Comparison of ENCODE assay signal across 26 mouse cellular contexts in the genomic region with DNA sequence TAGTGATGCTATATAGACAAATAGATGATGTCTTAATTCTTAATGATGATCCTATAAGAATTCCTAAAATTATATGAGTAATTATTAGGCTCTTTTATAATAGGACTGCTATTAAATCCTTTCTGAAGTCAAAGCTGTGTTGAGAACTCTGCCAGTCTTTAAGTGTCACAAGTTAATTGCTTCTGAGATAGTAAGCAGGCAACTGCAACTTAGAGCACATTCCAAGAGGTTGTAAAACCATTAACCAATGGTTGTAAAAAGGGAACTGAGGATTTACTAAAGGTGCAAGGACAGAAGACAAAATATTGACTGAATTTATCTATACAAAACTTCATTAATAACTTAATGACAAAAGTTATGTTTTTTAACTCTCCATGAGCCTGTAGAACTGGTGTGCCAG. TPM values are rescaled to one million over a fixed set of nuclear protein-coding genes. Genes with fewer than 3 reads are reported as not detected.
"Had no signal": no experiment of that assay in that cellular context is flagged by ENCODE, and none has a peak within 500 bp of the region (broad histone marks: within the 10 kb centered on the region; RNA-seq: fewer than 3 reads in every experiment).

No protein-coding gene starts in this region.

- H3K36me3 ChIP-seq: limb, embryonic 10.5 days; limb, embryonic 12.5 days; limb, embryonic 13.5 days; limb, embryonic 15.5 days; liver, embryonic 12.5 days; liver, embryonic 13.5 days; liver, embryonic 15.5 days; lung, embryonic 15.5 days; midbrain, embryonic 10.5 days; midbrain, embryonic 12.5 days; midbrain, embryonic 13.5 days; midbrain, embryonic 15.5 days; neural tube, embryonic 12.5 days had no signal

- H3K9me3 ChIP-seq: limb, embryonic 10.5 days; limb, embryonic 12.5 days; limb, embryonic 13.5 days; limb, embryonic 15.5 days; liver, embryonic 12.5 days; liver, embryonic 13.5 days; liver, embryonic 15.5 days; lung, embryonic 15.5 days; midbrain, embryonic 10.5 days; midbrain, embryonic 12.5 days; midbrain, embryonic 13.5 days; midbrain, embryonic 15.5 days; neural tube, embryonic 12.5 days had no signal

- ATAC-seq: liver, embryonic 12.5 days; liver, postnatal 0 days; lung, postnatal 0 days; midbrain, embryonic 13.5 days; midbrain, embryonic 15.5 days; midbrain, embryonic 16.5 days had no signal

- H3K27ac ChIP-seq: limb, embryonic 10.5 days; limb, embryonic 12.5 days; limb, embryonic 13.5 days; limb, embryonic 15.5 days; liver, embryonic 12.5 days; liver, embryonic 13.5 days; liver, embryonic 14.5 days; liver, embryonic 15.5 days; lung, embryonic 15.5 days; macrophage; midbrain, embryonic 10.5 days; midbrain, embryonic 12.5 days; midbrain, embryonic 13.5 days; midbrain, embryonic 15.5 days; neural tube, embryonic 12.5 days had no signal

- H3K4me1 ChIP-seq: limb, embryonic 13.5 days; limb, embryonic 15.5 days; liver, embryonic 12.5 days; liver, embryonic 13.5 days; liver, embryonic 15.5 days; lung, embryonic 15.5 days; megakaryocyte, embryonic 14.5 days; midbrain, embryonic 12.5 days; midbrain, embryonic 13.5 days; midbrain, embryonic 15.5 days; neural tube, embryonic 12.5 days had no signal

- H3K4me2 ChIP-seq: limb, embryonic 12.5 days; limb, embryonic 13.5 days; limb, embryonic 15.5 days; liver, embryonic 11.5 days; liver, embryonic 12.5 days; liver, embryonic 13.5 days; liver, embryonic 15.5 days; lung, embryonic 14.5 days; lung, embryonic 15.5 days; midbrain, embryonic 11.5 days; midbrain, embryonic 12.5 days; midbrain, embryonic 13.5 days; midbrain, embryonic 15.5 days; neural tube, embryonic 12.5 days had no signal

- H3K9ac ChIP-seq: limb, embryonic 12.5 days; limb, embryonic 13.5 days; limb, embryonic 15.5 days; liver, embryonic 12.5 days; liver, embryonic 13.5 days; liver, embryonic 14.5 days; liver, embryonic 15.5 days; liver, postnatal 0 days; lung, embryonic 14.5 days; lung, embryonic 15.5 days; midbrain, embryonic 12.5 days; midbrain, embryonic 13.5 days; midbrain, embryonic 15.5 days; neural tube, embryonic 12.5 days had no signal

- H3K4me3 ChIP-seq: limb, embryonic 10.5 days; limb, embryonic 12.5 days; limb, embryonic 13.5 days; limb, embryonic 15.5 days; liver, embryonic 12.5 days; liver, embryonic 13.5 days; liver, embryonic 15.5 days; lung, embryonic 15.5 days; megakaryocyte, embryonic 14.5 days; midbrain, embryonic 10.5 days; midbrain, embryonic 12.5 days; midbrain, embryonic 13.5 days; midbrain, embryonic 15.5 days; myocyte; neural tube, embryonic 12.5 days had no signal

- H3K27me3 ChIP-seq: limb, embryonic 13.5 days; limb, embryonic 15.5 days; liver, embryonic 12.5 days; liver, embryonic 13.5 days; liver, embryonic 15.5 days; lung, embryonic 15.5 days; megakaryocyte, embryonic 14.5 days; midbrain, embryonic 12.5 days; midbrain, embryonic 13.5 days; midbrain, embryonic 15.5 days; neural tube, embryonic 12.5 days had no signal

RNA-seq across cellular contexts. Expression of a gene that starts 44.9 kb away (rescaled TPM):
- polyA plus RNA-seq: liver, adult 2 months; liver, embryonic 11.5 days; liver, embryonic 12.5 days; liver, embryonic 13.5 days; liver, embryonic 14.5 days; liver, embryonic 15.5 days; liver, embryonic 16.5 days; liver, postnatal 0 days; lung, embryonic 16.5 days; macrophage; midbrain, embryonic 11.5 days; midbrain, embryonic 12.5 days had no signal
